Mouse (Mus musculus) heart, adult 9 months (tissue): Measurements from ENCODE around the gene Thsd1.

Experiments used
- DNase-seq, 2 experiments: peaks; one replicate each; pipeline ENCODE4 v3.0.0; 2022; ENCODE audit warnings: low spot score in 2 of 2

Gene Thsd1

DNA sequence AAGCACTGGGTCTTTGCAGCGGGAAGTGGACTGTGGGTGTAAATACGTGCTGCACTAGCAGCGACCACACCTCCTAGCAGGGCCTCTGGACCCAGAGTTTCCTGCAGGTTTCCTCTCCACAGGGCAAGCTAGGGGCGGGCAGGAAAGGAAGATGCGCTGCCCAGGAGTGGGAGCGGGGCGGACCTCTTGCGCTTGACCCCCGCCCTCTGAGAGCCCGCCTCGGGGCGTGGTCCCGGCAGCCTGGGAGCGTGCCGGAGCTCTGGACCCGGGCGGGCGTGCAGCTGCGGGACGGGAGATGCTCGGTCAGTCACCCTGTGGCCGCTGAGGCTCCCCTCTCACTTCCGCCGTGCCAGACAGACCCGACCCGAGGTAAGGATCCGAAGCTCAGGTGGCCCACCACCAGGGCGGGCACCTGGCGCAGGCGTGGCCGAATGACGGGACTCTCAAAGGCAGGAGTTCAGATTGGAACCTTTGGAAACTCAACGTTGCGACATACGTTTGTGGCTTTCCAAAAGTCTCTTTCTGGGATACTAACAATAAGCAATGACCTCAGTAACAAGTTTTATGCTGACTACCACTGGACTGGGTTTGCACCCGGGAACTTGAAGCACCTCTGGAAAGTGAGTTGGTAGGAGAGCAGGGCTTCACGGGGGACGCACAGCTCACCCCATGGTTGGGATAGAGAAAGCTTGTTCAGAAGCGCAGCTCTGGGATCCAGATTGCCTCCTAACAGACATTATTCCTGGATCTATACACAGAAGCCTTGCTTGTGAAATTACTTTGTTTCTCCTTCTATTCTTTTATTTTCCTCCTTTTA lies at the start of gene Thsd1:
Gene Thsd1 (plus strand): TSS at position 253 of the 817 bp plus-strand sequence.
- DNase-seq: peak; percentile 71 to 77

- no peak for DNase-seq
Observed at GRCm38 (mm10) chr8:22184884-22185283, 42.2 kb upstream of the Thsd1 start.

DNA sequence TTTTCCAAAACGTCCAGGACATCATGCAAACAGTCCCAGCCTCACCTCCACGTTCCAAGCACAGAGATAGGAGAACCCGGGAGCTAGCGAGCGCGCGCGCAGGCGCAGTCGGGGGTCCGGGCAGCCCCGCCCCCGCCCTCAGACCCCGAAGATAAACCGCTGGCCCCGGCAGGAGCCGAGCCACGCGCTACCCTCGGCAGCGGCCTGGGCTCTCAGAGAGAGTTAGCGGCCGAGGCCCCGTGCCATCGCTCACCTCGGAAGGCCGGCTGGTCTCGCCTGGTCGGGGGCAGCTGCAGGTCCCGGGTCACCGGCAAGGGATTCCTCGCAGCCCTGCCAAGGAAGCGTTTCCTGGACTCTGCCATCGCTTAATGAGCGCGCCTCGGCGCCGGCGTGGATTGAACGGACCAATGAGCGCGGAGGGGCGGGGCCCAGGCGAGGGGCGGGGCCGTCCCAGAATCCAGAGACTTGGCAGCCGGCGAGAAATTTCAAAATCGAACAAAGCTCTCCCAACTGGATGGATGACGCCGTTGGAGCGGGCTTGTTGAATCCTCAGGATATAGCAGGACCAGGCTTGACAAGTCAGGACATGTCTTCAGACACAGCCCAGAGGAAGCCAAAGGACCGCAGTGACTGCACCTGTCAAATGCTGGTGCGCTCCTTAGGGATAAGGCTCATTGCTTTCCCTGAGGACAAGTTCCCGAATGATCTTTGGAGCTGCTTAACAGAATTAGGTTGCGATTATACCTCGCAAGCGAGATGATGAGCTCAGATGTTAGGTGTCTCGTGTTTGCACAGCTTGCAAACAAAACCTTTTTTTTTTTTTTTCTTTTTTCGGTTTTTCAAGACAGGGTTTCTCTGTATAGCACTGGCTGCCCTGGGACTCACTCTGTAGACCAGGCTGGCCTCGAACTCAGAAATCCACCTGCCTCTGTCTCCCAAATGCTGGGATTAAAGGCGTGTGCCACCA lies 41.4 kb upstream of the Thsd1 start, which contains the start of gene Ckap2:
Gene Ckap2 (minus strand): TSS at position 389 of the 967 bp plus-strand sequence.
- peak; percentile 88 to 89 for DNase-seq

DNA sequence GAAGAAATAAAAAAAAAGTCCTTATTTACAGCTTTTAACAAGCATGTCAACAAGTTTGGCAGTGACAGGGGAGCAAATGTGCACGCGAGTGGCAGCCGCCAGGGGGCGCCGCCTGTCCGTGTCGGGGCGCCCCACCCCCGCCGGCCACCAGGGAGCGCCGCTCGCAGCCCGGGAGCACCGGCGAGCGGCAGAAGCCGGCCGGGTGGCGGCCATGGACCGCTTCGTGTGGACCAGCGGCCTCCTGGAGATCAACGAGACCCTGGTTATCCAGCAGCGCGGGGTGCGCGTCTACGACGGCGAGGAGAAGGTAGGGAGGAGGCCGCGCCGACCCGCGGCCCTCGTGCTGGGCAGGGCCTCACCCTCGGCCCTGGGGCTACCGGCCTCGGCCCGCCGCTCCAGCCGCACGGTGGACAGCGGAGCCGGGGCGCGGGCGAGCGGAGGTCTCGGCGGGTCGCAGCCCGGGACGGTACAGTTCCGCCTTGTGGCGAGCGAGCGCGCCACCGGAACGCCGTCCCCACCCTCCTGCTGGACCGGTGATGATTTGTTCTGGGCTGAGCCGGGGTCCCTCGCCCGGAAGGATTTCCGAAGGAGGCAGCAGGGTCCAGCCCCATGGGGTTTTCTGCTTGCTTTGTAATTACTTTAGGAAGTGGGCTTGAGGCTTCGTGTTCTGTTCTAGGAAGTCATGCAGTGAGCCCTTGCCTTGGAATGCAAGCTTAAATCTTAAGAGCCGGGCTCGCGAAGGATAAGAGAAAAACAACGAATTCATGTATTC lies 34.3 kb upstream of the Thsd1 start, which contains the start of gene Vps36:
Gene Vps36 (plus strand): TSS at position 150 of the 772 bp plus-strand sequence.
- peak; percentile 86 to 89 for DNase-seq

DNA sequence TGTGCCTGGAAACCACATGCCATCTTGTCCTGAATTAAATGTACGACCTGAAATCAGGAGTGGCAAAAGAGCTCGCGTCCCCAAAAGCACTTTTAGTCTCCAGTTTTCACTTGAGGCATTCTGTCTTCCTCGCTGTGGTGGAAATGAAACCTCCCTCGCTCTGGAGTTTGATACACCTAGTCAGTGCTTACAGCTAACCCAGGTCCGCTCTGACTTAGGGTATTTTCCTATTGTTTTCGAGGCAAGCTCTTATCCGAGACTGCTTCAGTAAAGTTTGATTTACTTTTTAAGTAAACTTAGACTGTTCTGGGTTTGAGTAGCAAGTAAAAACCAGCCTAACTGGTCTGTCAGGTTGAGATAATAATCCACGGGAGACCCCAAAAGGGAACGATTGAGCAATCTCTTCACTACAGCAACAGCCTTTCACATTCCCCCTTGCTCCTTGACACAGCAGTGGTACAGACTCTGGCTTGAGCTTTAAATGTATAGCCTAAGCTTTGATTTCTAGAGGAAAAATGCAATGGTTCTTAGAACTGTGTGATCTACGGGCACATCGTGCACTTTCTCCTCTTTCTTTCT lies 33.6 kb upstream of the Thsd1 start:
- DNase-seq: no peak

DNA sequence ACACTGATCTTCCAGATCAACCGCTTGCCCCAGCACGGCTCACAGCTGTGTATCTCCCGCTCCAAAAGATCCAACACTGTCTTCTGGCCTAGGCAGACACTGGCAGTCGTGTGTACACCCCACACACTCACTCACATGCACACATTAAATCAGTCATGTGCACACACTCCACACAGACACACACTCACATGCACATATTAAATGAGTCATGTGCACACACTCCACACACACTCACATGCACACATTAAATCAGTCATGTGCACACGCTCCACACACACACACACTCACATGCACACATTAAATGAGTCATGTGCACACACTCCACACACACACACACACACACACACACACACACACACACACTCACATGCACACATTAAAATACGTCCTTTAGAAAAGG lies 29.2 kb upstream of the Thsd1 start:
- no peak for DNase-seq

- DNase-seq: no peak
Observed at GRCm38 (mm10) chr8:22199481-22199880, 27.6 kb upstream of the Thsd1 start.

- no peak for DNase-seq
Observed at GRCm38 (mm10) chr8:22207535-22207934, 19.6 kb upstream of the Thsd1 start.

DNA sequence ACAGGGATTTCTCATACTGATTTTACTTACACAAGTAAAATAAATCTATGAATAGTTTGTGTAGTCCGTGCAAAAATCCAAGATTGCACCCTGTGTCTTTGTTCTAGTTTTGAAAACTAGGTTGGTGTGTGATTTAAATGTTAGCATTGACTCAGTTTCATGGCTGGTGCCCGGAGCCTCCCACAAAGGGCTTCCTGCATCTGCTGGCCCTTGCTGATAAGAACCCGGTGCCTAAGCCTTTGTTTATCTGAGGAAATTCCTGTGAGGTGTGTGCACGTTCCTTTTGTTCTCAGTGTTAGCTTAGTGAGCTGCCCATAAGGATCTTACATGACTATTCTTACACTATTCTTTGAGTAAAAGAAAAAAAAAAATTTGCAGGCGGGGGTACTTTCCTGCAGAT lies 18.1 kb upstream of the Thsd1 start:
- DNase-seq: peak; percentile 29 to 56

DNA sequence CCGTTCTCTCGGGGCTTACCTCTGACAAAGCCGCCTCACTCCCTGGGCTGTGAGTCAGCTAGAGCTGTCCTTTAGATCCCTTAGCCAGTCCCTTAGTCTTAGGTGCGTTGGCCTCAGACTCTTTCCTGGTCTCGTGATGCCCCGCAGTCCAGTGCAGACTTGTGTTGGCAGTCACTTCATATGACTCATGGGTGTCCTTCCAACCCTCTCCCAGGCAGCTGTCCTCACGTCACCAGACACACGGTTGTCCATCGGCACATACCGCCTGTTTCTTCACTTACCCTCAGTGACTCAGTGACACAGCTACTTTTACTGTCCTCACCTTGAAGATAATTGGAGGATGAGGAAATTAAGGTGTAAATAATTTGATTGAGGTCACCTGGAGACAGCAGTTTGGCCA lies 12.3 kb upstream of the Thsd1 start:
- peak; percentile 20 to 23 for DNase-seq

GRCm38 (mm10) chr8:22226361-22226760 lies 752 bp upstream of the Thsd1 start:
- DNase-seq: no peak

GRCm38 (mm10) chr8:22228621-22229020 lies 1.5 kb downstream of the Thsd1 start:
- DNase-seq: peak; percentile 23 to 63

- no peak for DNase-seq
Observed at GRCm38 (mm10) chr8:22242986-22243385, 15.9 kb downstream of the Thsd1 start.

GRCm38 (mm10) chr8:22245663-22246062 lies 18.6 kb downstream of the Thsd1 start:
- DNase-seq: no peak

DNA sequence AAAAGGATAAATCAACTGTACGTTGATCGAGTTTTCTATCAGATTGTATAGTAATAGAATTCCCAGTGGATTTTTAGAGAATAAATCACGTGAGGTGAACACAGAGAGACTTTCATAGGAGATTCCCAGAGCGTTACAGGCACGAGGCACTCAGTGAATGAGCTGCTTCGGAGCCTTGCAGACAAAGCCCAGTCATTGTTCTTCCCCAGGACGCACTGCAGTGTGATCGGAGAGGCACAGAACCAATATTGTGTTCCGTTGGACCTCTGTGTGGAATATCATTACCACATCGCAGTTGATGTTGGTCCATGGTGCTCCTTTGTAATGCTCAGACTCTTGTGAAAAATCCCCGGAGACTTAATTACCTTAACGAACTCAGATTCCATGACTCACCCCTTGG lies 20.8 kb downstream of the Thsd1 start:
- no peak for DNase-seq

- DNase-seq: no peak
Observed at GRCm38 (mm10) chr8:22249080-22249479, 22.0 kb downstream of the Thsd1 start.

DNA sequence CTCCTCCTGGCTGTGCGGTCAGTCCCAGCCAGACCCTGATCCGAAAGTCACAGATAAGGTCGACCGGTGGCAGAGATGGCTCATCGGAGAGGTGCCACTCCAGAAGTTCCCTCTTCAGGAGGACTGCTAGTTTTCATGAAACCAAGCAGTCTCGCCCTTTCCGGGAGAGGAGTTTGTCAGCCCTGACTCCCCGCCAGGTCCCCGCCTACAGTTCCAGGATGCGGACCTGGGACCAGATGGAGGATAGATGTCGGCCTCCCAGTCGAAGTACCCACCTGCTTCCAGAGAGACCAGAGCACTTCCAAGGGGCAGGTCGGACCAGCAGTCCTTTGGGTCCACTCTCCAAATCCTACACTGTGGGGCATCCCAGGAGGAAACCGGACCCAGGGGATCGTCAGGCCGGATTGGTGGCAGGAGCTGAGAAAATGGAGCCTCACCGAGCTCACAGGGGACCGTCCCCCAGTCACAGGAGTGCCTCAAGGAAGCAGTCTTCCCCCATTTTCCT lies 31.9 kb downstream of the Thsd1 start:
- DNase-seq: peak in 1 of 2 experiments; percentile 27

DNA sequence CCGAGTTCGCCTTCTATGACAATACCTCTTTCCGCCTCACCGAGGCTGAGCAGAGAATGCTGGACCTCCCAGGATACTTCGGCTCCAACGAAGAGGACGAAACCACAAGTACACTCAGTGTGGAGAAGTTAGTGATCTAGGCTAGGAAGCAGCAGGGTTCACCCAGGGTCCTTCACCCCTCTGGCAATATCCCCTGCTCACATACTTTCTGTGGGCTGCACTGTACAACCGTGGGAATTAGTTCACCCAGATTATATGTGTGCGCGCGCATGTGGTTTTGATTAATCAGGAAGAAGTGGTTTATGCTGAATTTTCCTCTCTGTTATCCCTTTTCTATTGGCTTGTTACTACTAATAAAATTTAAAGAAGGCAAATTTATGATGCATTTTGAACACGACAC lies 32.4 kb downstream of the Thsd1 start:
- no peak for DNase-seq

DNA sequence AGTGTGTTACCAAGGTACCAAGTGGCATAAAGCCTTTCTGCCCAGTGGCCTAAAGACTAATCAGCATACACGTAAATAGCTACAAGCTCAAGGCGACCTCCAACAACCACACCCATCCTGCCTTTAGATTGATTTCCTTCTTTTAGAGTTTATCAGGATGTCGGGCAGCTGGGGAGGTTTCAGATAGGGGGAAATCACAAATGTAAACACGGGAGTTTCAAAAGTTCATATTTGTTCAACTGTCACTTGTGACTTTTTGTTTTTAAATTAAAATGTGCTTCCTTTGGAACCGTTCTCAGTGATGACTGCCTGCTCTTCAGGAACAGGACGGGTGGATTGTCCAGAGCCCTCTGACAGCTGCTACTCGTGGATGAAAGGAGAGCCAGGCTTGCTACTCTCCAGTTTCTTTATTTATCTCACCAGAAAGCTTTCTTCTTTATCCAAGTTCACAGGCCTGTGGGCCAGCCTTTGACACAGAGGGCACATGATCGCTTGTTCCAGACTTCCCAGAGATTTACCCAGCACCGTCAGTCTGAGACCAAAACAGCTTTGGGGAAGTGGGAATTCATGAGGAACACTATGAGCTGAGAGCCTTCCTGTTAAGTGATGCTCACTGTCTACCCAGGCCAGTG lies 33.1 kb downstream of the Thsd1 start:
- DNase-seq: peak; percentile 28 to 34

- DNase-seq: peak; percentile 29 to 41
Observed at GRCm38 (mm10) chr8:22262267-22262666, 35.2 kb downstream of the Thsd1 start.
